Mouse (Mus musculus): Measurements from ENCODE around the gene Plbd1. TPM values are rescaled to one million over a fixed set of nuclear protein-coding genes. Genes with fewer than 3 reads are reported as not detected.

The Plbd1 gene
- polyA plus RNA-seq, 1 experiment = 64.4 TPM

- 91% methylated on average over 5 of the region's 5 CpGs for WGBS
- Histone ChIP-seq H3K4me1 (ENCODE audit: control insufficient read depth, insufficient read depth, insufficient read length) (no peaks in the 10 kb centered on the region; the same call in 1 of the 2 replicates), H3K27ac (ENCODE audit: insufficient read depth, low read length) (no peak overlapping the region), H3K36me3 (ENCODE audit: control insufficient read depth, insufficient read depth, low read length) (no peaks in the 10 kb centered on the region), H3K27me3 (ENCODE audit: control insufficient read depth, insufficient read depth, low read length) (no peaks in the 10 kb centered on the region), H3K4me3 (ENCODE audit: extremely low read depth, insufficient read depth, insufficient read length) (no peak overlapping the region)
- no peak for TF ChIP-seq CTCF (IDR thresholded peaks at IDR 0.05; ENCODE audit: extremely low read depth, insufficient read depth, insufficient read length, insufficient replicate concordance)
- TF ChIP-seq POLR2A (IDR thresholded peaks at IDR 0.05; ENCODE audit: low read depth, low read length) = no peak
- no peak for DNase-seq (ENCODE audit: low read depth in 1 of 2, low spot score in 2 of 2)
Observed at GRCm38 (mm10) chr6:136669274-136669673, 7.5 kb upstream of the Plbd1 start.

GRCm38 (mm10) chr6:136668266-136668986 lies 6.7 kb upstream of the Plbd1 start:
- Histone ChIP-seq H3K4me1 (ENCODE audit: control insufficient read depth, insufficient read depth, insufficient read length) (no peaks in the 10 kb centered on the region; the same call in 1 of the 2 replicates), H3K27me3 (ENCODE audit: control insufficient read depth, insufficient read depth, low read length) (no peaks in the 10 kb centered on the region), H3K4me3 (ENCODE audit: extremely low read depth, insufficient read depth, insufficient read length) (no peak overlapping the region), H3K36me3 (ENCODE audit: control insufficient read depth, insufficient read depth, low read length) (no peaks in the 10 kb centered on the region), H3K27ac (ENCODE audit: insufficient read depth, low read length) (no peak overlapping the region)
- TF ChIP-seq POLR2A (IDR thresholded peaks at IDR 0.05; ENCODE audit: low read depth, low read length) = no peak
- TF ChIP-seq CTCF (IDR thresholded peaks at IDR 0.05; ENCODE audit: extremely low read depth, insufficient read depth, insufficient read length, insufficient replicate concordance) = no peak
- DNase-seq (ENCODE audit: low read depth in 1 of 2, low spot score in 2 of 2) = no peak
- WGBS = 48% methylated on average over 14 of the region's 14 CpGs

- Histone ChIP-seq H3K4me3 (ENCODE audit: extremely low read depth, insufficient read depth, insufficient read length) (peak overlapping the region; percentile 66), H3K27me3 (ENCODE audit: control insufficient read depth, insufficient read depth, low read length) (peaks cover 6% of the 10 kb centered on the region; the same call in 1 of the 2 replicates), H3K27ac (ENCODE audit: insufficient read depth, low read length) (peak overlapping the region; percentile 79), H3K36me3 (ENCODE audit: control insufficient read depth, insufficient read depth, low read length) (no peaks in the 10 kb centered on the region), H3K4me1 (ENCODE audit: control insufficient read depth, insufficient read depth, insufficient read length) (peaks cover 6% of the 10 kb centered on the region)
- TF ChIP-seq CTCF (IDR thresholded peaks at IDR 0.05; ENCODE audit: extremely low read depth, insufficient read depth, insufficient read length, insufficient replicate concordance) = no peak
- TF ChIP-seq POLR2A (IDR thresholded peaks at IDR 0.05; ENCODE audit: low read depth, low read length) = no peak
- DNase-seq (ENCODE audit: low read depth in 1 of 2, low spot score in 2 of 2) = no peak
- WGBS = 62% methylated on average over 11 of the region's 11 CpGs
Observed at GRCm38 (mm10) chr6:136662063-136662462, 335 bp upstream of the Plbd1 start.

DNA sequence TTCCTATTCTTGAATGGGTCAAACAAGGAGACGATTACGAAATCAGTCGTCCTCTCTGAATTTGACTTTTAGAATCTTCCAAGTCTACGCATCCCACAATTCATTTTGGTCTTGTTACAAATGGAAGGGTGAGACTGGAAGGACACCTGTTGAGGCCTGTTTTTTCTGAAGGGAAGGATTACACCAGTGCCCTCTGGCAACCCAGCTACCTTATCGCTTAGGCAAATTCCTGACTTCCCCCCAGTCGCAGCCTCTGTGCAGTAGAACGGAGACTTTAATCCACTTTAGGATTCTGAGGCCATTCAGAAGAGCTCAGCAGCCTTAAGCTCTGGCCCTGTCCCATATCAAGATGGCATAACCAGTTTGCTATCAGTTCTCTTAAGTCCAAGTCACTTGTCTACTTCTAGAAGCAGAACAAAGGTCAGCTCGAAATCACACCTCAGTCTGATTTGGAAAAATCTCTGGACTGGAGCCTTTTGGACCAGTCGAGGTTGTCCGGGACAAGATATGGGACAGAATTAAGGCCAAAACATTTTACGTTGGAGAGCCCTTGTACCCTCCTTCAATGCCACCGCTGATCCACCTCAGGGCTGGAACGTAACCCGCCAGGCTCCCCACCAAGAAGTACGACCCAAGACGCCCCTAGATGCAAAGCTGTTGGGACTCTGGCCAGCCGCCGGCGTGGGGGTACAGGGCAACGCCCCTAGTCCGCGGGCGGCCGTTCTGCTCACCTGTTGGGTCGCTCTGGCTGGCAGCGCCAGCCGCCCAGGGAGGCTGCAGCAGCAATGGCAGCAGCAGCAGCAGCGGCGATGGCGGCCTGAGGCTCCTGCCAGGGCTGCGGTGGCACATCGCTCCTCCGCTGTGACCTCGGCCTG lies 660 bp downstream of the Plbd1 start:
- Histone ChIP-seq H3K27me3 (ENCODE audit: control insufficient read depth, insufficient read depth, low read length) (peaks cover 6% of the 10 kb centered on the region; the same call in 1 of the 2 replicates), H3K27ac (ENCODE audit: insufficient read depth, low read length) (peak overlapping the region; percentile 79), H3K4me1 (ENCODE audit: control insufficient read depth, insufficient read depth, insufficient read length) (peaks cover 6% of the 10 kb centered on the region), H3K4me3 (ENCODE audit: extremely low read depth, insufficient read depth, insufficient read length) (peak overlapping the region; percentile 66), H3K36me3 (ENCODE audit: control insufficient read depth, insufficient read depth, low read length) (no peaks in the 10 kb centered on the region)
- TF ChIP-seq POLR2A (IDR thresholded peaks at IDR 0.05; ENCODE audit: low read depth, low read length) (no peak), CTCF (IDR thresholded peaks at IDR 0.05; ENCODE audit: extremely low read depth, insufficient read depth, insufficient read length, insufficient replicate concordance) (no peak)
- 38% methylated on average over 34 of the region's 34 CpGs for WGBS
- no peak for DNase-seq (ENCODE audit: low read depth in 1 of 2, low spot score in 2 of 2)

GRCm38 (mm10) chr6:136659226-136659625 lies 2.5 kb downstream of the Plbd1 start:
- Histone ChIP-seq H3K36me3 (ENCODE audit: control insufficient read depth, insufficient read depth, low read length) (no peaks in the 10 kb centered on the region), H3K27ac (ENCODE audit: insufficient read depth, low read length) (peak overlapping the region; percentile 63; the same call in 1 of the 2 replicates), H3K27me3 (ENCODE audit: control insufficient read depth, insufficient read depth, low read length) (peaks cover 6% of the 10 kb centered on the region; the same call in 1 of the 2 replicates), H3K4me1 (ENCODE audit: control insufficient read depth, insufficient read depth, insufficient read length) (peaks cover 11% of the 10 kb centered on the region), H3K4me3 (ENCODE audit: extremely low read depth, insufficient read depth, insufficient read length) (no peak overlapping the region)
- WGBS = 64% methylated on average over 9 of the region's 9 CpGs
- DNase-seq (ENCODE audit: low read depth in 1 of 2, low spot score in 2 of 2) = peak; percentile 36 to 71
- TF ChIP-seq POLR2A (IDR thresholded peaks at IDR 0.05; ENCODE audit: low read depth, low read length) (no peak; the same call in 1 of the 2 replicates), CTCF (IDR thresholded peaks at IDR 0.05; ENCODE audit: extremely low read depth, insufficient read depth, insufficient read length, insufficient replicate concordance) (no peak)

- DNase-seq (ENCODE audit: low read depth in 1 of 2, low spot score in 2 of 2) = no peak
Observed at GRCm38 (mm10) chr6:136658303-136658702, 3.4 kb downstream of the Plbd1 start.

More at GRCm38 (mm10) chr6:136658303-136658702, 3.4 kb downstream of the Plbd1 start:
- Histone ChIP-seq H3K4me3 (ENCODE audit: extremely low read depth, insufficient read depth, insufficient read length) (no peak overlapping the region), H3K27me3 (ENCODE audit: control insufficient read depth, insufficient read depth, low read length) (peaks cover 6% of the 10 kb centered on the region; the same call in 1 of the 2 replicates), H3K4me1 (ENCODE audit: control insufficient read depth, insufficient read depth, insufficient read length) (peaks cover 15% of the 10 kb centered on the region), H3K27ac (ENCODE audit: insufficient read depth, low read length) (no peak overlapping the region), H3K36me3 (ENCODE audit: control insufficient read depth, insufficient read depth, low read length) (no peaks in the 10 kb centered on the region)
- WGBS = 89% methylated on average over 4 of the region's 4 CpGs
- TF ChIP-seq POLR2A (IDR thresholded peaks at IDR 0.05; ENCODE audit: low read depth, low read length) (no peak), CTCF (IDR thresholded peaks at IDR 0.05; ENCODE audit: extremely low read depth, insufficient read depth, insufficient read length, insufficient replicate concordance) (no peak)

Data from spleen, adult 2 months (tissue).